Mouse (Mus musculus) G1E (cell line): ENCODE results near the gene Fscn2. TPM values are rescaled to one million over a fixed set of nuclear protein-coding genes. Genes with fewer than 3 reads are reported as not detected.
"Not testable (repeated sequence)": the region's sequence is repeated elsewhere in the genome, so short reads cannot be mapped to it uniquely, and the experiment has no call there.

Experiments used
- ATAC-seq: 2 replicates; pipeline ENCODE4 v1.8.0; 2016; ENCODE audit warnings: mild to moderate bottlenecking; ENCODE audit not compliant: insufficient number of reproducible peaks, poor library complexity, low FRiP score, severe bottlenecking; ENCODE audit errors: extremely low read depth
- DNase-seq: peaks from one replicate; pipeline ENCODE4 v3.0.0; 2012; ENCODE audit warnings: low spot score
- H3K27me3 ChIP-seq: 2 replicates; pipeline ENCODE4 v1.6.1; 2012; ENCODE audit warnings: mild to moderate bottlenecking, low read length, inconsistent platforms; ENCODE audit not compliant: insufficient read depth
- H3K36me3 ChIP-seq: replicated peaks from 2 replicates; pipeline ENCODE3; 2012; ENCODE audit warnings: mild to moderate bottlenecking, inconsistent platforms
- H3K4me1 ChIP-seq: 2 replicates; pipeline ENCODE4 v1.6.1; 2012; ENCODE audit warnings: low read depth, low read length, inconsistent platforms, mixed read lengths; ENCODE audit not compliant: insufficient read depth
- H3K4me3 ChIP-seq: 2 replicates; pipeline ENCODE4 v1.5.1; 2012; ENCODE audit warnings: low read depth, mild to moderate bottlenecking, inconsistent platforms, low read length, moderate library complexity, mixed read lengths
- H3K9me3 ChIP-seq: replicated peaks from 2 replicates; pipeline ENCODE4 v1.6.1; 2012; ENCODE audit warnings: inconsistent platforms
- CTCF ChIP-seq: IDR thresholded peaks from 2 replicates; pipeline ENCODE4 v1.5.1; 2012; ENCODE audit warnings: low read depth, low read length, inconsistent platforms, mixed read lengths
- GATA1 ChIP-seq: IDR thresholded peaks from 2 replicates; pipeline ENCODE4 v1.6.1; 2012; ENCODE audit warnings: borderline replicate concordance, low read length, inconsistent platforms, mixed read lengths
- GATA2 ChIP-seq: IDR thresholded peaks from 2 replicates; pipeline ENCODE4 v1.6.1; 2012; ENCODE audit warnings: low read depth, low read length, inconsistent platforms, borderline replicate concordance
- POLR2AphosphoS5 ChIP-seq: IDR thresholded peaks from 2 replicates; pipeline ENCODE4 v1.6.1; 2012; ENCODE audit warnings: low read depth, low read length, inconsistent platforms; ENCODE audit not compliant: insufficient replicate concordance
- TAL1 ChIP-seq: conservative IDR thresholded peaks from 2 replicates; pipeline ENCODE4 v1.6.1; 2012; ENCODE audit warnings: low read depth, low read length, inconsistent platforms, mixed read lengths
- polyA plus RNA-seq: library from polyadenylated mRNA; stranded (reverse); fragments of >175 nt; gene quantifications from 2 replicates; pipeline ENCODE4 v1.2.3, GENCODE M21; 2012
- total RNA-seq, 2 experiments: library from RNA; stranded (forward) in 1 of 2; stranded (reverse) in 1 of 2; fragments of 200-1000 nt in 1 of 2; fragments of >200 nt in 1 of 2; fragmentation: Nextera tagmentation in 1 of 2; gene quantifications; 2 replicates each; pipeline ENCODE4 v1.2.3; 2014 to 2017

Gene Fscn2
- total and polyA plus RNA-seq, 3 experiments, result 0.11 TPM; not detected in 2

DNA sequence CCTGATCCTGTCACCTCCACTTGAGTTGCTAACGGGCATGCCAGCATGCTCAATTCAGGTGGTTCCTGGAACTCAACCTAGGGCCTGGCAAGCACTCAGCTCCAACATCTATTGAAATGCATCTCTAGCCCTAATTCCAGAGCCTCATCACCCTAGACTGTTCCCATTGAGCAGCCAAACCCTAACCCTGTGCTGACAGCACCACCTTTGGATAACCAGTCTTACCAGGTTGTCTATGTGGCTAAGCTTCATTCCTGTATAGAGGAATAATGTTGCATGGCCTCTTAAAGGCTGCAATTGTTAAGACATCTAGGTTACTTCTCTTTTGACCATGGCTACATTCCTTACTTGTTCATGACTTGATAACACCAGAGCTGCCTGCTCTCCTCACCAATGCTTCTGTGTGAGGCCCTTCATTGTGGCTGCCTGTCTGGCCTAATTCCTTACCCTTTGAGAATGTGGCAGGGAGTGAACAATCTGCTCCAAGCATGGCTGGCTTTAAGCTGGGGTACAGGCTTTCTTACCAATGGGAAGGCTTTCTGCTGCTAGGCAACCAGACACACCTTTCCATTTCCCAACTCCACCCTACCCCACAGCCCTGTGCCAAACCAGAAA, 16.2 kb upstream of the Fscn2 start:
- Histone ChIP-seq H3K27me3 (peaks cover 16% of the 10 kb centered on the region), H3K4me3 (no peak overlapping the region), H3K36me3 (peaks cover 18% of the 10 kb centered on the region), H3K4me1 (peaks cover 33% of the 10 kb centered on the region), H3K9me3 (no peaks in the 10 kb centered on the region)
- DNase-seq (no peak), ATAC-seq (no peak)
- TF ChIP-seq GATA1, result no peak
- no peak for TF ChIP-seq CTCF
- TF ChIP-seq TAL1, result no peak
- no peak for TF ChIP-seq POLR2AphosphoS5
- TF ChIP-seq GATA2, result no peak

DNA sequence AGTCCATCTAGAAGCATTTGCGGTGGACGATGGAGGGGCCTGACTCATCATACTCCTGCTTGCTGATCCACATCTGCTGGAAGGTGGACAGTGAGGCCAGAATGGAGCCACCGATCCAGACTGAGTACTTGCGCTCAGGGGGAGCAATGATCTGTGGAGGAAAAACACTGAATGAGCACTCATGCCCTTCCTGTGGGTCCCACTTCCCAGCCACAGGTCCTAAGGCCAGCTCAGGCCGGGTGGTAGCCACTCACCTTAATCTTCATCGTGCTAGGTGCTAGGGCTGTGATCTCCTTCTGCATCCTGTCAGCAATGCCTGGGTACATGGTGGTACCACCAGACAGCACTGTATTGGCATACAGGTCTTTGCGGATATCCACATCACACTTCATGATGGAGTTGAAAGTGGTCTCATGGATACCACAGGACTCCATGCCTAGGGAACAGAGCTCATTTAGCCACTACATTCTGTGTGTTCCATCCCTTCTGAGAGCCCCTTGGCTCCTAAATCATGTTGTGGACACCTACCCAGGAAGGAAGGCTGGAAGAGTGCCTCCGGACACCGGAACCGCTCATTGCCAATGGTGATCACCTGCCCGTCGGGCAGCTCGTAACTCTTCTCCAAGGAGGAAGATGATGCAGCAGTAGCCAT, 14.8 kb upstream of the Fscn2 start:
- not testable (repeated sequence) for DNase-seq, H3K9me3 ChIP-seq, ATAC-seq, H3K4me3 ChIP-seq
- Histone ChIP-seq H3K27me3 (peaks cover 26% of the 10 kb centered on the region), H3K4me1 (peaks cover 42% of the 10 kb centered on the region), H3K36me3 (peaks cover 18% of the 10 kb centered on the region)

DNA sequence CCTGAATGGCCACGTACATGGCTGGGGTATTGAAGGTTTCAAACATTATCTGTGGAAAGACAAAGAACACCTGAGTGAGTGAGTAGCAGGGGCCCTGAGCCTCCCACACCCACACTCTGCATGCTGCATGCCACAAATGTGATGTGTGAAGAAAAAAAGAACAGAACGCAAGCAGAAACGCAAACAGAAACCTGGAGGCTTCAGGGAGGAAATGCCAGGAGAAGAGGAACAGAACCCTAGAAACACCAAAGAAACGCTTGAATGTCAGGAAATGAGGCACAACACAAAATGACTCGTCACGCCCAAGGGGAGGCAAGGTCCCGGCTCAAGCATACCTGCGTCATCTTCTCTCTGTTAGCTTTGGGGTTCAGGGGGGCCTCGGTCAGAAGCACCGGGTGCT, 14.0 kb upstream of the Fscn2 start:
- H3K4me3 ChIP-seq, result peak overlapping the region; percentile 83; the same call in 1 of the 2 replicates
- H3K27me3 ChIP-seq, result peaks cover 32% of the 10 kb centered on the region
- TF ChIP-seq POLR2AphosphoS5 (no peak), CTCF (no peak), GATA2 (no peak), GATA1 (no peak), TAL1 (no peak)
- peaks cover 18% of the 10 kb centered on the region for H3K36me3 ChIP-seq
- no peak for DNase-seq
- H3K4me1 ChIP-seq, result peaks cover 47% of the 10 kb centered on the region
- ATAC-seq, result no peak
- no peaks in the 10 kb centered on the region for H3K9me3 ChIP-seq

DNA sequence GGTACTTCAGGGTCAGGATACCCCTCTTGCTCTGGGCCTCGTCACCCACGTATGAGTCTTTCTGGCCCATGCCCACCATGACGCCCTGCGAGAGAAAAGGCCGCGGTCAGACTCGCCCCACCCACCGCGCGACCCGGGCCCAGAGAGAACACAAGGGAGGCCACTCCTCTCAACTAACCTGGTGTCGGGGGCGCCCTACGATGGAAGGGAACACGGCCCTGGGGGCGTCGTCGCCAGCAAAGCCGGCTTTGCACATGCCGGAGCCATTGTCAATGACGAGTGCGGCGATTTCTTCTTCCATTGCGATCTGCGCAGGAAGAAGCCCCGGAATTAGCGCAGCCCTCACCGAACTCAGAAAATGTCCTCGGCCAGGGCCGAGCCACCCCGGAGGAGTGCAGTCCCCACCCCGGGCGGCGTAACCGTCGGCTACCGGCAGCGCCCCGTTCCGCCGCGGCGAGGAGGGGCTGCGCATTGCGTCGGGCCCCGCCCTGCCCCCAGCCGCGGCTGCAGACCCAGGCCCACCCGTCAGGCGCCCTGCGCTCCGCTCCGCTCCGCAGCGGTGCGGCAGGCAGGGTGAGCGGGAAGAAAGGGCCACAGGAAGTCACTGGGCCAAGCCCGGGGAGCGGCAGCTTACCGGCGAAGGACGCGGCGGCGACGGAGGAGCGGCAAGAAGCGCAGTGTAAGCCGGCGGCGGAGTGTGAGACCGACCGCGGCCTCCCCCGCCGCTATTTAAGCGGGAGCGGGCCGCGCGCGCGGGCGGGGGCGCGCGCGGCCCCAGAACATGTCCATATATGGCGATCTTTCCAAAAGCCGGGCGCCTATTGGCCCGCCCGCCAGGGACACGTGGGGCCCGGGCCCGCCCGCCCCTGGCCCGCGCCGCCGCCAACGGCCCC, 13.3 kb upstream of the Fscn2 start, which contains the start of gene Actg1:
Gene Actg1 (minus strand): TSS at position 752 of the 893 bp plus-strand sequence.
- ATAC-seq, result peak; percentile 37; the same call in 1 of the 2 replicates
- Histone ChIP-seq H3K4me3 (peak within 1 kb of the TSS; percentile 83), H3K36me3 (peaks cover 18% of the 10 kb centered on the region), H3K9me3 (no peaks in the 10 kb centered on the region), H3K4me1 (peaks cover 53% of the 10 kb centered on the region), H3K27me3 (peaks cover 37% of the 10 kb centered on the region)
- peak; percentile 81 for DNase-seq
- TF ChIP-seq TAL1 (no peak), POLR2AphosphoS5 (no peak), GATA1 (no peak), CTCF (no peak), GATA2 (no peak)

DNA sequence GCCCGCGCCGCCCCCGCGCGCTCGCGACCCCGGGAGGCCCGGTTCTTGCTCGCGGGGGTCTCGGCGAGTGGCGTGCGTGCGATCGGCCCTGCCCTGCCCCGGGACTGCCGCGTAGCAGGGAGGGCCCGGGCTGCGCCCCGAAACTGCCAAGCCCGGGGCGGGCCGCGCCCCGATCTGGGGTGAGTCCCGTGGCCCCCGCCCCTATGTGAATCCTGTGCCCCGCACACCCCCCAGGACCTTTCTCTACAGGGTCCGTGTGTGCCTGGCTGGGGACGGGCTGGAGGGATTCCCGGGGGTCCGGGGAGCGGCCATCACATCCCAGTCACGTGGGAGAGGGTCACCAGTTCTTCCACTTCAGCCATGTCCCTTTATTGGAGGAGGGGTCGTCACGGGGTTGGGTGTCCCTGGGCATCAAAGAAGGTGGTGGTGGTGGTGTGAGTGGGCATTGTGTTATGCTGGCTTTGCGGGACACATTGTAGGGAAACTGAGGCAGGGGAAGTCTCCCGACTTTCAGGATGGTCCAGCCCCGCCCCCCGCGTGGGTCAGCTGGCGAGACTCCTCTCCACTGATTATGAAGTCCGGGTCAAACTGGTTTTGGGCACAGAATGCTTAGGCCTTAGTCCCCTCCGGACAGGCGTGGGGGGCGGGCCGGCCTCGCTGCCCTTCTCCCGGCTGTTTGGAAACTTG, 12.5 kb upstream of the Fscn2 start:
- TF ChIP-seq CTCF (no peak), TAL1 (no peak), POLR2AphosphoS5 (no peak), GATA1 (no peak), GATA2 (no peak)
- ATAC-seq, result no peak
- H3K4me3 ChIP-seq, result peak overlapping the region; percentile 83
- peaks cover 37% of the 10 kb centered on the region for H3K27me3 ChIP-seq
- no peak for DNase-seq
- peaks cover 61% of the 10 kb centered on the region for H3K4me1 ChIP-seq
- H3K36me3 ChIP-seq, result peaks cover 18% of the 10 kb centered on the region
- H3K9me3 ChIP-seq, result no peaks in the 10 kb centered on the region
